Mouse (Mus musculus): ENCODE results near the gene Rab11b. TPM values are rescaled to one million over a fixed set of nuclear protein-coding genes. Genes with fewer than 3 reads are reported as not detected.

The Rab11b gene
- total and polyA plus RNA-seq, 3 experiments = 24.0 to 105 TPM; not detected in 1

- Histone ChIP-seq H3K36me3 (ENCODE audit: control insufficient read depth in 1 of 2, insufficient read depth in 2 of 2, low read length in 2 of 2) (peaks cover 0 to 14% of the 10 kb centered on the region in 2 experiments; a peak in 2 of 4 replicates), H3K9ac (ENCODE audit: control insufficient read depth, low read depth, low read length, poor library complexity, severe bottlenecking) (no peak overlapping the region), H3K9me3 (replicated peaks; ENCODE audit: insufficient read depth, low read length) (no peaks in the 10 kb centered on the region), H3K4me1 (ENCODE audit: control insufficient read depth in 1 of 2, insufficient read depth in 2 of 2, low read length in 2 of 2) (peaks cover 0 to 22% of the 10 kb centered on the region in 2 experiments; a peak in 2 of 4 replicates), H3K27ac (ENCODE audit: control insufficient read depth, low read depth, low read length) (peak overlapping the region; percentile 82), H3K4me3 (ENCODE audit: control insufficient read depth in 1 of 2, insufficient read depth in 1 of 2, low read depth in 2 of 2, low read length in 2 of 2) (no peak overlapping the region), H3K79me2 (ENCODE audit: control insufficient read depth, insufficient read depth, low read length, poor library complexity) (no peaks in the 10 kb centered on the region; the same call in 1 of the 2 replicates), H3K27me3 (ENCODE audit: control insufficient read depth in 1 of 2, insufficient read depth in 2 of 2, low read length in 2 of 2) (no peaks in the 10 kb centered on the region)
- no peak for DNase-seq (ENCODE audit: low read depth, low spot score)
- TF ChIP-seq RAD21 (IDR thresholded peaks at IDR 0.05; ENCODE audit: low read depth, low read length) (no peak), CHD1 (IDR thresholded peaks at IDR 0.05; ENCODE audit: low read depth, low read length) (no peak), TCF12 (IDR thresholded peaks at IDR 0.05; ENCODE audit: low read depth, low read length) (no peak), TBP (IDR thresholded peaks at IDR 0.05; ENCODE audit: low read depth, low read length) (no peak), BHLHE40 (IDR thresholded peaks at IDR 0.05; ENCODE audit: borderline replicate concordance, low read depth, low read length) (no peak), CTCF (IDR thresholded peaks at IDR 0.05 in 2 of 3, conservative IDR thresholded peaks at IDR 0.05 in 1 of 3; ENCODE audit: control insufficient read depth in 1 of 3, insufficient read depth in 1 of 3, low read depth in 2 of 3, low read length in 3 of 3, poor library complexity in 1 of 3, severe bottlenecking in 1 of 3) (no peak), USF2 (IDR thresholded peaks at IDR 0.05; ENCODE audit: borderline replicate concordance in 1 of 2, insufficient read depth in 1 of 2, low read depth in 1 of 2, low read length in 2 of 2) (no peak), ZKSCAN1 (IDR thresholded peaks at IDR 0.05; ENCODE audit: low read depth, low read length) (no peak), EP300 (IDR thresholded peaks at IDR 0.05; ENCODE audit: low read depth in 1 of 2, low read length in 2 of 2) (no peak)
Measured at GRCm38 (mm10) chr17:33779967-33780295, 19.6 kb upstream of the Rab11b start.

GRCm38 (mm10) chr17:33779271-33779966, 19.1 kb upstream of the Rab11b start:
- H3K9me3 ChIP-seq (replicated peaks; ENCODE audit: insufficient read depth, low read length) = no peaks in the 10 kb centered on the region
- H3K27me3 ChIP-seq (ENCODE audit: control insufficient read depth in 1 of 2, insufficient read depth in 2 of 2, low read length in 2 of 2) = no peaks in the 10 kb centered on the region
- H3K9ac ChIP-seq (ENCODE audit: control insufficient read depth, low read depth, low read length, poor library complexity, severe bottlenecking) = no peak overlapping the region
- H3K4me3 ChIP-seq (ENCODE audit: control insufficient read depth in 1 of 2, insufficient read depth in 1 of 2, low read depth in 2 of 2, low read length in 2 of 2) = no peak overlapping the region
- peak; percentile 28 for DNase-seq (ENCODE audit: low read depth, low spot score)
- H3K36me3 ChIP-seq (ENCODE audit: control insufficient read depth in 1 of 2, insufficient read depth in 2 of 2, low read length in 2 of 2) = peaks cover 0 to 14% of the 10 kb centered on the region in 2 experiments; a peak in 2 of 4 replicates
- H3K79me2 ChIP-seq (ENCODE audit: control insufficient read depth, insufficient read depth, low read length, poor library complexity) = no peaks in the 10 kb centered on the region; the same call in 1 of the 2 replicates
- TF ChIP-seq MAFK (IDR thresholded peaks at IDR 0.05; ENCODE audit: borderline replicate concordance, low read depth, low read length) = no peak
- TF ChIP-seq ETS1 (IDR thresholded peaks at IDR 0.05; ENCODE audit: low read depth, low read length) = peak; percentile 64; the same call in 1 of the 2 replicates
- peaks cover 0 to 22% of the 10 kb centered on the region in 2 experiments; a peak in 2 of 4 replicates for H3K4me1 ChIP-seq (ENCODE audit: control insufficient read depth in 1 of 2, insufficient read depth in 2 of 2, low read length in 2 of 2)
- no peak overlapping the region for H3K27ac ChIP-seq (ENCODE audit: control insufficient read depth, low read depth, low read length)

GRCm38 (mm10) chr17:33775287-33775686, 15.0 kb upstream of the Rab11b start:
- Histone ChIP-seq H3K9ac (ENCODE audit: control insufficient read depth, low read depth, low read length, poor library complexity, severe bottlenecking) (no peak overlapping the region), H3K27me3 (ENCODE audit: control insufficient read depth in 1 of 2, insufficient read depth in 2 of 2, low read length in 2 of 2) (no peaks in the 10 kb centered on the region), H3K79me2 (ENCODE audit: control insufficient read depth, insufficient read depth, low read length, poor library complexity) (no peaks in the 10 kb centered on the region), H3K9me3 (replicated peaks; ENCODE audit: insufficient read depth, low read length) (no peaks in the 10 kb centered on the region), H3K36me3 (ENCODE audit: control insufficient read depth in 1 of 2, insufficient read depth in 2 of 2, low read length in 2 of 2) (peaks cover 0 to 14% of the 10 kb centered on the region in 2 experiments; a peak in 2 of 4 replicates), H3K27ac (ENCODE audit: control insufficient read depth, low read depth, low read length) (no peak overlapping the region), H3K4me3 (ENCODE audit: control insufficient read depth in 1 of 2, insufficient read depth in 1 of 2, low read depth in 2 of 2, low read length in 2 of 2) (no peak overlapping the region), H3K4me1 (ENCODE audit: control insufficient read depth in 1 of 2, insufficient read depth in 2 of 2, low read length in 2 of 2) (peaks cover 0 to 13% of the 10 kb centered on the region in 2 experiments; a peak in 2 of 4 replicates)
- TF ChIP-seq ELF1 (IDR thresholded peaks at IDR 0.05; ENCODE audit: low read depth, low read length) (no peak), MAX (IDR thresholded peaks at IDR 0.05; ENCODE audit: low read length) (no peak), POLR2A (IDR thresholded peaks at IDR 0.05; ENCODE audit: control insufficient read depth in 1 of 2, insufficient read depth in 1 of 2, low read depth in 1 of 2, low read length in 2 of 2, poor library complexity in 1 of 2) (no peak), TBP (IDR thresholded peaks at IDR 0.05; ENCODE audit: low read depth, low read length) (no peak), CHD2 (IDR thresholded peaks at IDR 0.05; ENCODE audit: low read length) (no peak)
- no peak for DNase-seq (ENCODE audit: low read depth, low spot score)
